Mouse (Mus musculus) layer of hippocampus, adult 9-10 months (tissue): ENCODE measurements around the gene Dedd2.

Experiments used
- DNase-seq: peaks from one replicate; pipeline ENCODE4 v3.0.0; 2022; ENCODE audit warnings: low spot score

Dedd2 gene

GRCm38 (mm10) chr7:25246079-25246758 lies 25.8 kb upstream of the Dedd2 start:
- no peak for DNase-seq

- DNase-seq = no peak
Measured at GRCm38 (mm10) chr7:25244562-25245369, 24.4 kb upstream of the Dedd2 start.

GRCm38 (mm10) chr7:25243361-25243760 lies 22.9 kb upstream of the Dedd2 start:
- no peak for DNase-seq

- DNase-seq = no peak
Measured at GRCm38 (mm10) chr7:25241062-25241461, 20.6 kb upstream of the Dedd2 start.

GRCm38 (mm10) chr7:25240631-25241030 lies 20.2 kb upstream of the Dedd2 start:
- DNase-seq = no peak

- DNase-seq = no peak
Measured at GRCm38 (mm10) chr7:25238829-25239623, 18.6 kb upstream of the Dedd2 start.

GRCm38 (mm10) chr7:25238015-25238706 lies 17.7 kb upstream of the Dedd2 start:
- peak; percentile 98 for DNase-seq

- DNase-seq = peak; percentile 97
Measured at GRCm38 (mm10) chr7:25237249-25238014, 17.0 kb upstream of the Dedd2 start, which contains the start of gene Gsk3a. Gsk3a (minus strand) TSS chr7:25237851.

GRCm38 (mm10) chr7:25235526-25235925 lies 15.1 kb upstream of the Dedd2 start:
- no peak for DNase-seq

- DNase-seq = no peak
Measured at GRCm38 (mm10) chr7:25233061-25233460, 12.6 kb upstream of the Dedd2 start.

- no peak for DNase-seq
Measured at GRCm38 (mm10) chr7:25232101-25232648, 11.8 kb upstream of the Dedd2 start.

GRCm38 (mm10) chr7:25230690-25231285 lies 10.4 kb upstream of the Dedd2 start:
- DNase-seq = no peak

- no peak for DNase-seq
Measured at GRCm38 (mm10) chr7:25227523-25228300, 7.3 kb upstream of the Dedd2 start.

- no peak for DNase-seq
Measured at GRCm38 (mm10) chr7:25222275-25222967, 2.0 kb upstream of the Dedd2 start.

- DNase-seq = peak; percentile 93
Measured at GRCm38 (mm10) chr7:25221102-25221883, 878 bp upstream of the Dedd2 start, which contains the start of gene Zfp526. Zfp526 (plus strand) TSS chr7:25221425.

GRCm38 (mm10) chr7:25219756-25220456 lies 509 bp downstream of the Dedd2 start:
- DNase-seq = peak; percentile 89

GRCm38 (mm10) chr7:25219416-25219750 lies 1.0 kb downstream of the Dedd2 start:
- DNase-seq = no peak
